8 mouse cellular contexts compared by ENCODE assay signal in genomic region chr14:30353291-30354126, GRCm38 (mm10).
DNase-seq lines count a peak whose midpoint lies in the region; ATAC-seq and TF ChIP-seq lines count a peak whose summit lies in the region.

No protein-coding gene starts in this region.

- H3K9me3 ChIP-seq in forebrain, embryonic 15.5 days = no peaks in the 10 kb centered on the region
- no peaks in the 10 kb centered on the region for H3K9me3 ChIP-seq in midbrain, embryonic 15.5 days

- intact Hi-C loops in heart, adult 2 months (cut with DNase I) = loop anchor here (10.0 kb wide), 1 partner anchor 101 kb away; no protein-coding TSS in a partner anchor

- H3K27me3 ChIP-seq in heart, adult 2 months (ENCODE audit: control insufficient read depth, insufficient read depth, low read length) = peaks cover 2% of the 10 kb centered on the region; the same call in 1 of the 2 replicates
- no peaks in the 10 kb centered on the region; the same call in 1 of the 2 replicates for H3K27me3 ChIP-seq in forebrain, embryonic 15.5 days
- H3K27me3 ChIP-seq in midbrain, embryonic 15.5 days (replicated peaks) = no peaks in the 10 kb centered on the region

- 11% methylated on average over 79 of the region's 114 CpGs for WGBS in heart, adult 2 months
- under 1% methylated on average over 59 of the region's 114 CpGs for WGBS in forebrain, embryonic 15.5 days
- WGBS in midbrain, embryonic 15.5 days = 1% methylated on average over 68 of the region's 114 CpGs

- no peaks in the 10 kb centered on the region for H3K79me2 ChIP-seq in heart, adult 2 months (replicated peaks; ENCODE audit: control insufficient read depth, insufficient read depth, low read length)

- no peaks in the 10 kb centered on the region for H3K36me3 ChIP-seq in heart, adult 2 months (ENCODE audit: control insufficient read depth, insufficient read depth, low read length)
- no peaks in the 10 kb centered on the region for H3K36me3 ChIP-seq in forebrain, embryonic 15.5 days
- H3K36me3 ChIP-seq in midbrain, embryonic 15.5 days (replicated peaks) = no peaks in the 10 kb centered on the region

- peak overlapping the region; percentile 43 for H3K4me3 ChIP-seq in heart, adult 2 months
- peak overlapping the region; percentile 56 for H3K4me3 ChIP-seq in forebrain, embryonic 15.5 days
- H3K4me3 ChIP-seq in midbrain, embryonic 15.5 days = peak overlapping the region; percentile 61

- peak; percentile 50 for ATAC-seq in forebrain, embryonic 15.5 days (replicated peaks)
- peak; percentile 81 for ATAC-seq in midbrain, embryonic 15.5 days (replicated peaks)

- TF ChIP-seq CTCF in heart, adult 2 months (IDR thresholded peaks at IDR 0.05) = no peak

- DNase-seq in heart, adult 2 months = peak; percentile 17 to 49
- DNase-seq in heart, adult 9 months (ENCODE audit: low spot score in 2 of 2) = no peak
- peak; percentile 18 to 31 for DNase-seq in B cell, adult 2 months
- DNase-seq in cerebellum, adult 11 months = peak; percentile 38
- peak; percentile 45 for DNase-seq in kidney, postnatal 14 days
- peak; percentile 25 for DNase-seq in thymus, postnatal 25 days

- TF ChIP-seq POLR2A in heart, adult 2 months (IDR thresholded peaks at IDR 0.05; ENCODE audit: insufficient read depth, low read depth, low read length) = no peak

- H3K9ac ChIP-seq in heart, adult 2 months (ENCODE audit: low read depth, low read length) = peak overlapping the region; percentile 65
- H3K9ac ChIP-seq in forebrain, embryonic 15.5 days (replicated peaks) = peak overlapping the region; percentile 66
- H3K9ac ChIP-seq in midbrain, embryonic 15.5 days = peak overlapping the region; percentile 58

- H3K4me1 ChIP-seq in heart, adult 2 months (ENCODE audit: control insufficient read depth, insufficient read depth, low read length) = no peaks in the 10 kb centered on the region
- peaks cover 26% of the 10 kb centered on the region for H3K4me1 ChIP-seq in forebrain, embryonic 15.5 days
- H3K4me1 ChIP-seq in midbrain, embryonic 15.5 days = peaks cover 32% of the 10 kb centered on the region

- H3K4me2 ChIP-seq in forebrain, embryonic 15.5 days (replicated peaks) = peak overlapping the region; percentile 95
- peak overlapping the region; percentile 82 for H3K4me2 ChIP-seq in midbrain, embryonic 15.5 days

- TF ChIP-seq EP300 in heart, adult 2 months (IDR thresholded peaks at IDR 0.05; ENCODE audit: insufficient read depth, low read depth, low read length) = no peak

- H3K27ac ChIP-seq in heart, adult 2 months = no peak overlapping the region
- H3K27ac ChIP-seq in forebrain, embryonic 15.5 days (replicated peaks) = peak overlapping the region; percentile 57
- peak overlapping the region; percentile 82 for H3K27ac ChIP-seq in midbrain, embryonic 15.5 days

Comparison
In these comparisons a context has a peak if more than half of its experiments do, and no peak if none do; other contexts are left out.
1. DNase-seq: peak in heart, adult 2 months (2 of 2), B cell, adult 2 months (2 of 2), cerebellum, adult 11 months (single experiment), kidney, postnatal 14 days (single experiment) and thymus, postnatal 25 days (single experiment); none in heart, adult 9 months (0 of 2).
2. Peak in every context shown above with its lines, with median percentiles within 50 percentile points of each other: H3K4me3 ChIP-seq and H3K9ac ChIP-seq.